Mouse (Mus musculus) testis, postnatal 14 days (tissue): ENCODE data around the gene 1700019D03Rik.

ENCODE experiments used
- DNase-seq: peaks from one replicate; pipeline ENCODE4 v3.0.0; 2021; ENCODE audit warnings: low spot score

1700019D03Rik gene

DNA sequence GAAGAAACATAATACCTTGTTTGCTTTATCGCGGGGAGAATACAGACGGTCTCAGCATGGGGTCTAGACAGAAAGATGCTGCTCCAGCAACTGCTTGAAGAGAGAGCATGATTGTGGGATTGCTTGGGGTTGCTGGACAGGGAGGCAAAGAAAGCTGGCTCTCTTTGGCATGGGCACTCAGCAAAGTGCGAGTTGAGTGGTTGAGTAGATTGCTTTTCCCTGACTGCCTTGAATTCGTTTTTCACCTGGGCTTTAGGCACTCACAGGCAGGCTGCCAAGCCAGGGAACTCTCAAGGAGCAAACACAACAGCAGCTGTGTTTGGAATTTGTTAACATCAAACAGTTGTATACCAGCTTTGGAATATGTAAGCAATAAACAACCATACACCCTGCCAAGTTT lies at the start of gene 1700019D03Rik:
Gene 1700019D03Rik, minus strand, starts transcription at position 101 of the 400 bp plus-strand sequence.
- no peak for DNase-seq

GRCm38 (mm10) chr1:53063921-53064320 lies 43.9 kb upstream of the 1700019D03Rik start:
- no peak for DNase-seq

GRCm38 (mm10) chr1:53061871-53062608 lies 42.1 kb upstream of the 1700019D03Rik start:
- DNase-seq: no peak

GRCm38 (mm10) chr1:53061340-53061739 lies 41.4 kb upstream of the 1700019D03Rik start, which contains the start of gene Mstn:
TSS of gene Mstn (plus strand) at chr1:53061640.
- no peak for DNase-seq

DNA sequence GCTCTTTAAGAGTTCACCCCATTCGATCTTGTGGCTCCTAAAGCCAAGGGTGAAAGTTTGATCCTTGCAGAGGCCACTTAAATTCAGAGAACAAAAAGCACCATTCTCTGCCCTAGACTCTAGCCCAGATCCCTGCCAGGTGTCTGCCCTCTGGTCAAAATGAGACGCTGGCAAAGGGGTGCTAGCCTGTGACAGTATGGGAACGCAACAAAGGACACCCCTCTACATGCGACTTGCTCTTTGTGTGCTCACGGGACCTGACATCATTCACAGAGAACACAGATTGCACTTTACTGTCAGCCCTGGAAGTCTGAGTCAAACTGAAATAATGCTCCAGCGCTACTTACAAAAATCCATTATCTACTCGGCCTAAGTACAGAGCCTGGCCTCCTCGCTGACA lies 40.5 kb upstream of the 1700019D03Rik start:
- no peak for DNase-seq

- no peak for DNase-seq
Observed at GRCm38 (mm10) chr1:53059106-53059505, 39.1 kb upstream of the 1700019D03Rik start.

DNA sequence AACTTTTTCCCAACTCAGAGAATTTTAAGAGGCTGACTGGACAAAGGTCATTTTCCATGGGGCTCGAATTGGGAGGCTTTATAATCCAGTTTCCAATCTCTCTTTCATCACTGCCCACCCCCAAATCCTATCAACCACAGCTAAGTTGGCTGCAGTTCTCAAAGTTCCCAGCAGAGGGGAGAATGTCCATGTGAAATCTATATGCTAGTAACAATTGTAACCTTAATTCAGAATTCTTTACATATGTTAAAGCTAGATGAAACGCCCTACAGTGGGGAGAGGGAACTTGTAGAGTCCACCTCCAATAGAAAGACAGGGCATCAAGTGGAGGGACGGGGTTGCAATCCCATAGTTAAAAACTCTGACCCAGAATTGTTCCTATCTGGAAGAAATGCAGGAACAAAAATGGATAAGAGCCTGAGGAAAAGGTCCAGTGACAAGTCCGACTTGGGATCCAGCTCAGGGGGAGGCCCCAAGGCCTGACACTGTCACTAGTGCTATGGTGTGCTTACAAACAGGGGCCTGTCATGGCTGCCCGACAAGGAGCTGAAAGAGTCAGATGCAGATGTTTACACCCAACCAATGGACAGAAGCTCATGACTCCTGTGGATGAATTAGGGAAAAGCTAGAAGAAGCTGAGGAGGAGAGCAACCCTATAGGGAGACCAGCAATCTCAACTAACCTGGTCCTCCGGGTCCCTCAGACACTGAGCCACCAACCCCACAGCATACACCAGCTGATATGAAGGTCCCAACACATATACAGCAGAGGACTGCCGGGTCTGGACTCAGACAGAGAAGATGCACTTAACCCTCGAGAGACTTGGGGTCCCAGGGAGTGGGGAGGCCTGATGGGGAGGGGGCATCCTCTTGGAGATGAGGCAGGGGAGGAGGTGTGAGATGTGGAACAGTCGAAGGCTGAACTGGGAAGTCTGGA lies 33.4 kb upstream of the 1700019D03Rik start:
- DNase-seq: no peak

- no peak for DNase-seq
Observed at GRCm38 (mm10) chr1:53049763-53050427, 29.9 kb upstream of the 1700019D03Rik start.

- no peak for DNase-seq
Observed at GRCm38 (mm10) chr1:53037443-53037871, 17.5 kb upstream of the 1700019D03Rik start.

GRCm38 (mm10) chr1:53032550-53032949 lies 12.6 kb upstream of the 1700019D03Rik start:
- DNase-seq: no peak

DNA sequence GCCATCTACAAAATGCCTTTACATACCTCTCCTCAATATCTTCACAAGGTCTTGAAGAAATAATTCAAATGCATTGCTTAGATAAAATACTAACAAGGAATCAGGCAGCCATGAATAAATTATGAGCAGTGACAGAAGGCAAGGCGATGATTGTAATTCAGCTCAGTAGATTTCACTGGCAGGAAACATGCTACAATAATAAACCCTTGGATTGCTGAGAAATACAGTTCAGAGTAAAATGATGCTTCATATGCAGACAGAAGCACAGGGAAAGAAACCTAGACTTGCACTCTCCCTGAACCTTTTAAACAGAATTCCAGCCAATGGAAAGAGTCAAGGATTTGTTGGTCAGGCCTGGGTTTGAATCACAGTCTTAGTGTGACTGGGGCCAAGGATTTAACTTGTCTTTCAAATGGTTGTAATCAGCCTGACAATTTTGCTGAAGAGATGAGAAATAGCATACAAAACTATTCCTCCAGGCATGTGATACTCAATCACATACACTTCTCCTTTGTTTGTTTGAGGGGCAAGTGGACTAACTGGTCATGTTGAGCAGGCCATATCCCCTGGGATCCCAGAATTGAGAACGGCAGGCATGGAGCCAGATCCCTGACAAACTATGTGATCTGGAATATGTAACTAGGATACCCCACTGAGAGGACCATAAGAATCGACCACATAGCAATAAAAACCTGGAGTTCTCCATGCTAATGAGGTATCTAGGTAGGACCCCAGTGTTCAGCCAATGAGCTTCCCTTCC lies 1.1 kb downstream of the 1700019D03Rik start:
- no peak for DNase-seq

- DNase-seq: no peak
Observed at GRCm38 (mm10) chr1:53015606-53016005, 4.4 kb downstream of the 1700019D03Rik start.

DNA sequence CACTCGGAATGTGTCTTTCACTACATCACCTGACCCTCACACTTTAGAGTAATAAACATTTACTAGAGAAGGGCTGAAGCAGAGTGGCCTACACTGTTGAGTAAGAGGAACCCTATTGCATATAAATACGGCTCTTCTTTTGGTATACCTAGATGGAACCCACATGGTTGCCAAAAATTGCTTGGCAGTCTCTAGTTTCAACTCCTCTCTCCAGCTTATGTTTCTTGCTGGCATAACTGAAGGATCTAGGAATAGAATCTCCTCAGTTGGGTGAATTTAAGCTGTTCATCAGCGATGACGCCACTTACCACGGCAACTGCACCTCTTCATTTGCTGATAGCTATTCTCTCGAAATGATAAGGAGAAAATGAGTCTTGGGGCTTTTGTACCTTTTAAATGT lies 5.3 kb downstream of the 1700019D03Rik start:
- no peak for DNase-seq

DNA sequence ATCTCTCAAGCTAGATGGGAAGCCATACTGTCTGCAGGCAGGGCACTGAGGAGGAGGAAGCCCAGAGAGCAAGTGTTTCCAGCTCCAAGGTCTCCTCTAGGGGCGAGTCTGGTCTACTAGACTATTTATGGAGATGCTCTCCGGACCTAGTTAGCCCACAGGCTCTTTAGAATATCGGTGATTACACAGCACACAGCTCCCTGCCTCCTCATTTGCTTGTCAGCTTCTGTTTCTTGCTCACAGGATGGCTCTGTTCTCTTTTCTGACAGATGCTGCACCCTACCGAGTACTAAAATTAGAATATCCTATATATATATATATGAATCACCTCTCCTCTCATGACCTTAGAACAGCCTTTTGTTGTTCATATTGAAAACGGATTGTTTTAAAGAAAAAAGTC lies 33.3 kb downstream of the 1700019D03Rik start:
- DNase-seq: no peak

- DNase-seq: no peak
Observed at GRCm38 (mm10) chr1:52973198-52973597, 46.8 kb downstream of the 1700019D03Rik start.

- no peak for DNase-seq
Observed at GRCm38 (mm10) chr1:52971881-52972503, 48.0 kb downstream of the 1700019D03Rik start.

GRCm38 (mm10) chr1:52964581-52964980 lies 55.4 kb downstream of the 1700019D03Rik start:
- no peak for DNase-seq

DNA sequence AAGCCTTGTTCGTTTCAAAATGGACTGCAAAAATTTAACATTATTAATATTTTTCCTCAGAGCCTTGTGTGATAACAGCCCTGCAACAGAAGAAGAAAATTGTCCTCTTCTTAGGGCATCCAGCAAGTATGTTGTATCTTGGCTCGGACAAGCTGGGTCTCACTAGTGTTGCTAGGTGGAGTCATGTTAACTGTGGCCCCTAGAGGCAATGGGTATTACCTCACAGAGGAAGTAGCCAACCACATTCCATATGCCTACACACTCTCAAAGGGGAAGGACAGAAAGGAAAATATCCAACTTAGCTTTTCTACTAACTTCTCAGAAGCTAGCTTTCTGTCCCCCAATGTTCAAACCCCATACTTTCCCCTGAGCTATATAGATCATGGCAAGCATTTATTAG lies 56.9 kb downstream of the 1700019D03Rik start:
- no peak for DNase-seq

GRCm38 (mm10) chr1:52960191-52960590 lies 59.8 kb downstream of the 1700019D03Rik start:
- DNase-seq: no peak

- DNase-seq: no peak
Observed at GRCm38 (mm10) chr1:52956746-52957145, 63.2 kb downstream of the 1700019D03Rik start.

GRCm38 (mm10) chr1:52955102-52955501 lies 64.9 kb downstream of the 1700019D03Rik start:
- DNase-seq: no peak
